Mouse (Mus musculus) heart, postnatal 0 days (tissue): ENCODE measurements around the gene Slc10a1. TPM values are rescaled to one million over a fixed set of nuclear protein-coding genes. Genes with fewer than 3 reads are reported as not detected.

Experiments
- ATAC-seq: fragments of 200-750 bp; cut with Nextera tagmentation; 2 replicates; pipeline ENCODE4 v1.8.0; 2017; ENCODE audit warnings: low read depth, moderate number of reproducible peaks, moderate library complexity; ENCODE audit not compliant: insufficient read depth
- DNase-seq: peaks from one replicate; pipeline ENCODE4 v3.0.0-alpha.2; 2016; ENCODE audit warnings: low spot score
- H3K27ac ChIP-seq: fragments of 300-500 bp; sonication (generic); 2 replicates; pipeline ENCODE4 v1.5.1; 2014; ENCODE audit warnings: low read depth, mild to moderate bottlenecking
- H3K27me3 ChIP-seq: fragments of 300-500 bp; sonication (generic); 2 replicates; pipeline ENCODE4 v1.6.1; 2014; ENCODE audit warnings: low read length, mixed read lengths; ENCODE audit not compliant: control insufficient read depth, insufficient read depth
- H3K36me3 ChIP-seq: fragments of 300-500 bp; sonication (generic); replicated peaks from 2 replicates; pipeline ENCODE4 v1.6.1; 2014; ENCODE audit warnings: low read length, mixed read lengths; ENCODE audit not compliant: control insufficient read depth, insufficient read depth
- H3K4me1 ChIP-seq: fragments of 300-500 bp; sonication (generic); 2 replicates; pipeline ENCODE4 v1.6.1; 2014; ENCODE audit warnings: antibody characterized with exemption; ENCODE audit not compliant: control insufficient read depth, insufficient read depth
- H3K4me2 ChIP-seq: fragments of 300-500 bp; sonication (generic); 2 replicates; pipeline ENCODE4 v1.6.1; 2014; ENCODE audit warnings: low read depth, mild to moderate bottlenecking, low read length, moderate library complexity
- H3K4me3 ChIP-seq: fragments of 300-500 bp; sonication (generic); 2 replicates; pipeline ENCODE4 v1.5.1; 2014; ENCODE audit warnings: low read depth, low read length
- H3K9ac ChIP-seq: fragments of 300-500 bp; sonication (generic); replicated peaks from 2 replicates; pipeline ENCODE4 v1.6.1; 2014; ENCODE audit warnings: low read depth, low read length, mixed read lengths
- H3K9me3 ChIP-seq: fragments of 300-500 bp; sonication (generic); replicated peaks from 2 replicates; pipeline ENCODE4 v1.6.1; 2016; ENCODE audit warnings: low read length; ENCODE audit not compliant: control insufficient read depth
- CTCF ChIP-seq: IDR thresholded peaks from 2 replicates; pipeline ENCODE4 v1.5.1; 2016; ENCODE audit warnings: antibody characterized with exemption, control low read depth, low read depth
- EP300 ChIP-seq: IDR thresholded peaks from 2 replicates; pipeline ENCODE4 v1.6.1; 2016; ENCODE audit warnings: antibody characterized with exemption, low read depth
- WGBS: fragments of 180-500 bp; shearing (Covaris S2); extraction: QIAGEN DNeasy Blood & Tissue Kit; methylation state at CpG from one replicate; pipeline ENCODE4 v1.1.7; 2014; 5-methylcytosine and 5-hydroxymethylcytosine counted together
- polyA plus RNA-seq: library from polyadenylated mRNA; unstranded; fragments of >200 nt; fragmentation: Nextera tagmentation; extraction: Ambion mirVana; gene quantifications from 2 replicates; pipeline ENCODE4 v1.2.1, GENCODE M21; 2015
- total RNA-seq: library from RNA; depleted of rRNA; stranded (reverse); fragments of >200 nt; gene quantifications from 2 replicates; pipeline ENCODE4 v1.2.3, GENCODE M21; 2014; ENCODE audit warnings: low replicate concordance

The Slc10a1 gene
- total and polyA plus RNA-seq, 2 experiments from 2014 or later: 0.37 TPM; not detected in 1

- H3K4me1 ChIP-seq: no peaks in the 10 kb centered on the region
- no peak for ATAC-seq
- no peak overlapping the region for H3K4me3 ChIP-seq
- H3K9me3 ChIP-seq: no peaks in the 10 kb centered on the region
- H3K27ac ChIP-seq: no peak overlapping the region
- TF ChIP-seq CTCF (no peak), EP300 (no peak)
- no peak for DNase-seq
- H3K9ac ChIP-seq: no peak overlapping the region
- 61% methylated on average over 9 of the region's 9 CpGs for WGBS
- no peak overlapping the region for H3K4me2 ChIP-seq
- H3K27me3 ChIP-seq: no peaks in the 10 kb centered on the region
- no peaks in the 10 kb centered on the region for H3K36me3 ChIP-seq
These were observed 15.2 kb upstream of the Slc10a1 start for GRCm38 (mm10) chr12:80983695-80984094.

- ATAC-seq: no peak
- WGBS: under 1% methylated on average over 7 of the region's 7 CpGs
- TF ChIP-seq EP300: no peak
- peak; percentile 99 for TF ChIP-seq CTCF
These were observed 13.8 kb upstream of the Slc10a1 start for GRCm38 (mm10) chr12:80982326-80982725.

GRCm38 (mm10) chr12:80975939-80976671 lies 7.6 kb upstream of the Slc10a1 start:
- Histone ChIP-seq H3K27me3 (no peaks in the 10 kb centered on the region; the same call in 1 of the 2 replicates), H3K4me3 (no peak overlapping the region), H3K27ac (no peak overlapping the region), H3K36me3 (no peaks in the 10 kb centered on the region), H3K9me3 (no peaks in the 10 kb centered on the region), H3K4me2 (no peak overlapping the region), H3K4me1 (no peaks in the 10 kb centered on the region), H3K9ac (no peak overlapping the region)
- no peak for TF ChIP-seq CTCF
- no peak for TF ChIP-seq EP300
- DNase-seq (no peak), ATAC-seq (no peak)
- WGBS: 80% methylated on average over 11 of the region's 11 CpGs

More at GRCm38 (mm10) chr12:80982326-80982725, 13.8 kb upstream of the Slc10a1 start:
- Histone ChIP-seq H3K4me2 (no peak overlapping the region), H3K27me3 (no peaks in the 10 kb centered on the region), H3K9ac (no peak overlapping the region), H3K36me3 (no peaks in the 10 kb centered on the region), H3K9me3 (no peaks in the 10 kb centered on the region), H3K4me1 (no peaks in the 10 kb centered on the region), H3K4me3 (no peak overlapping the region), H3K27ac (no peak overlapping the region)
- peak; percentile 23 for DNase-seq

- DNase-seq (no peak), ATAC-seq (no peak)
- Histone ChIP-seq H3K9me3 (no peaks in the 10 kb centered on the region), H3K4me3 (no peak overlapping the region), H3K27me3 (no peaks in the 10 kb centered on the region; the same call in 1 of the 2 replicates), H3K9ac (no peak overlapping the region), H3K36me3 (no peaks in the 10 kb centered on the region), H3K4me2 (no peak overlapping the region), H3K4me1 (no peaks in the 10 kb centered on the region), H3K27ac (no peak overlapping the region)
- TF ChIP-seq EP300: no peak
- TF ChIP-seq CTCF: no peak
- WGBS: 41% methylated on average over 3 of the region's 3 CpGs
These were observed 3.3 kb upstream of the Slc10a1 start for GRCm38 (mm10) chr12:80971756-80972155.

GRCm38 (mm10) chr12:80970181-80970705 lies 1.7 kb upstream of the Slc10a1 start:
- no peak overlapping the region for H3K9ac ChIP-seq
- no peak overlapping the region for H3K4me3 ChIP-seq
- TF ChIP-seq EP300 (no peak), CTCF (no peak)
- ATAC-seq: no peak
- H3K36me3 ChIP-seq: no peaks in the 10 kb centered on the region
- no peak overlapping the region for H3K27ac ChIP-seq
- no peaks in the 10 kb centered on the region for H3K9me3 ChIP-seq
- WGBS: 69% methylated on average over 8 of the region's 8 CpGs
- DNase-seq: no peak
- no peak overlapping the region for H3K4me2 ChIP-seq
- H3K4me1 ChIP-seq: no peaks in the 10 kb centered on the region
- H3K27me3 ChIP-seq: no peaks in the 10 kb centered on the region; the same call in 1 of the 2 replicates
